Mouse (Mus musculus) left cerebral cortex, adult 2 months (tissue): Measurements from ENCODE around the gene Snx33. TPM values are rescaled to one million over a fixed set of nuclear protein-coding genes. Genes with fewer than 3 reads are reported as not detected.
A peak's percentile ranks its signal among the peaks of the same experiment; 100 is the strongest.
"Not testable (repeated sequence)": the region's sequence is repeated elsewhere in the genome, so short reads cannot be mapped to it uniquely, and the experiment has no call there.

ENCODE experiments used
- DNase-seq, 2 experiments: peaks; one replicate each; pipeline ENCODE4 v3.0.0; 2021 to 2022; ENCODE audit warnings: low spot score in 2 of 2, mixed read lengths in 1 of 2; ENCODE audit errors: extremely low spot score in 1 of 2
- H3K27ac ChIP-seq: fragments of 200-600 bp; 2 replicates; pipeline ENCODE4 v1.8.1; 2022
- H3K4me3 ChIP-seq: fragments of 200-600 bp; 2 replicates; pipeline ENCODE4 v1.8.1; 2022
- CTCF ChIP-seq: fragments of 200-600 bp; IDR thresholded peaks from 2 replicates; pipeline ENCODE4 v1.8.1; 2022; ENCODE audit warnings: antibody characterized with exemption, mild to moderate bottlenecking, moderate library complexity
- intact Hi-C: fragments of 180-260 bp; cut with DNase I; formaldehyde crosslinking; loops from one replicate; pipeline ENCODE4 v1.15.1; 2025
- long read RNA-seq, 2 experiments: library from polyadenylated mRNA; stranded (forward); transcript quantifications; one replicate each; pipeline ENCODE4 v2.0.0; 2021; ENCODE audit warnings: borderline mapping rate in 2 of 2
- total RNA-seq, 2 experiments: library from RNA; stranded (reverse); gene quantifications; 2 replicates each; pipeline ENCODE4 v1.2.3; 2021

Gene Snx33
- 1 to 10 TPM; 5.8 to 7.3 TPM for total RNA-seq
- long read RNA-seq, experiment 1, full-length matches to known transcripts, result 7 of 7 reads
- long read RNA-seq, experiment 1, partial matches to known transcripts, result 0 of 7 reads
- long read RNA-seq, experiment 1, other reads (novel, unspliced or antisense), result 0 of 7 reads
- long read RNA-seq, experiment 2, full-length matches to known transcripts, result 8 of 9 reads
- long read RNA-seq, experiment 2, partial matches to known transcripts, result 0 of 9 reads
- long read RNA-seq, experiment 2, other reads (novel, unspliced or antisense), result 1 of 9 reads

- peak; percentile 86 to 91 for DNase-seq
- intact Hi-C loops, result loop anchor here (1.0 kb wide), 2 partner anchors 37 to 203 kb away; no protein-coding TSS in a partner anchor
- H3K27ac ChIP-seq, result peak within 1 kb of the TSS; percentile 80
- H3K4me3 ChIP-seq, result peak within 1 kb of the TSS; percentile 65
- TF ChIP-seq CTCF, result peak; percentile 80
Observed at GRCm38 (mm10) chr9:56928041-56928811, at the start of gene Snx33. Gene Snx33, minus strand, starts transcription at chr9:56928371.

GRCm38 (mm10) chr9:56975199-56975598, 47.0 kb upstream of the Snx33 start:
- DNase-seq, result no peak
- intact Hi-C loops, result no loop called here
- Histone ChIP-seq H3K27ac (no peak overlapping the region), H3K4me3 (no peak overlapping the region)
- no peak for TF ChIP-seq CTCF

DNA sequence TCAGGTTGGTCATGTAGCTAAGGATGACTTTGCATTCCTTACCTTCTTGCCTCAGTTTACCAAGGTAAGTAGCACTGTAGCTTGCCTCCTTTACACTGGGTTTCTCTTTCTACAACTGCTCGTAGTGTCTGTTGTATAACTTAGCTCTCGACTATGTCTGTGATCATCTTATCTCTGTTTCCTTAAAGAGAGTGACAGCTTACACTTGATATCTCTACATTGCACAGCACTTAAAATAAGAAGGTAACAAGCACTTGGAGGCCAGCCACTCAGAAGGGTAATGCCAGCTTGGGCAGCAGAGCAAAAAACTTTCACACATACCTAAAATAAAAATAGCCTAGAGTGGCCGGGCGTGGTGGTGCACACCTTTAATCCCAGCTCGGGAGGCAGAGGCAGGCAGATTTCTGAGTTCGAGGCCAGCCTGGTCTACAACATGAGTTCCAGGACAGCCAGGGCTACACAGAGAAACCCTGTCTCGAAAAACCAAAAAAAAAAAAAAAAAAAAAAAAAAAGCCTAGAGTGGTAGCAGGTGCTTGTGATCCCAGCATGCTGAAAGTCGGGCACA, 45.9 kb upstream of the Snx33 start:
- Histone ChIP-seq H3K27ac (no peak overlapping the region), H3K4me3 (no peak overlapping the region)
- no peak for TF ChIP-seq CTCF
- no peak for DNase-seq
- intact Hi-C loops, result no loop called here

DNA sequence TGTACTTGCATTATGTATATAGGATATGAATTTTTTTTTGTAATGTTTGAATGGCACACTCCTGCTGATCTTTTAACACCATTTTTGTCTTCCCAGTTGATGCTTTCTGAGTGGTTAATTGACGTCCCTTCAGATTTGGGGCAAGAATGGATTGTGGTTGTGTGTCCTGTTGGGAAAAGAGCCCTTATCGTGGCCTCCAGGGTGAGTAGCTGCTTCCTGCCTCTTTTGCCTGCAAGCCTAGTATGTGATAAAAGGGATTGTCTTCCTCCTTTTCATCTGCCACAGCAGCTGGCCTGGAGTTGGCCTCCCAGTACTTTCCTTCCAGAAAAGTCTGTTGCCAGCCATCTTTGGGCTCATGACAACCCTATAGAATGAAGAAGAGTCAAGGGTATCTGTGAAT, 42.0 kb upstream of the Snx33 start:
- DNase-seq, result no peak
- no peak for TF ChIP-seq CTCF
- Histone ChIP-seq H3K4me3 (no peak overlapping the region), H3K27ac (no peak overlapping the region)
- intact Hi-C loops, result no loop called here

GRCm38 (mm10) chr9:56961591-56961990, 33.4 kb upstream of the Snx33 start:
- Histone ChIP-seq H3K27ac (no peak overlapping the region), H3K4me3 (no peak overlapping the region)
- DNase-seq, result no peak
- intact Hi-C loops, result no loop called here
- TF ChIP-seq CTCF, result no peak; the same call in none of the 2 replicates

DNA sequence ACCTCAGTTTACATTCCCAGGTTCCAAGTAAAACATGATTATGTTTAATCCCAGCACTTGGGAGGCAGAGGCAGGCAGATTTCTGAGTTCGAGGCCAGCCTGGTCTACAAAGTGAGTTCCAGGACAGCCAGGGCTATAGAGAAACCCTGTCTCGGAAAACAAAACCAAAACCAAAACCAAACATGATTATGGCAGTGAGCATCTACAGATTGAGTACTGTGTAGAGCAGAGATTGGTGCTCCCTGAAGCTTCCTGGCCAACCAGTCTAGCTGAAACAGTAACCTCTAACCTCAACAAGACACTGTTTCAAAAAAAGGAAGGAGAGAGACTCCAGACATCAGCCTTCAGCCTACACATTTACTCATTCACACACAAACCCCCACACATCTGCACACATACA, 30.5 kb upstream of the Snx33 start:
- intact Hi-C loops, result no loop called here
- no peak for TF ChIP-seq CTCF

GRCm38 (mm10) chr9:56956966-56957675, 28.9 kb upstream of the Snx33 start:
- no peak for TF ChIP-seq CTCF
- Histone ChIP-seq H3K27ac (no peak overlapping the region), H3K4me3 (no peak overlapping the region)
- intact Hi-C loops, result no loop called here
- no peak for DNase-seq

More for the DNA sequence above, 30.5 kb upstream of the Snx33 start:
- H3K4me3 ChIP-seq, result no peak overlapping the region
- H3K27ac ChIP-seq, result no peak overlapping the region
- DNase-seq, result no peak

GRCm38 (mm10) chr9:56953562-56953961, 25.4 kb upstream of the Snx33 start:
- Histone ChIP-seq H3K4me3 (no peak overlapping the region), H3K27ac (no peak overlapping the region)
- intact Hi-C loops, result loop anchor here (5.0 kb wide), 1 partner anchor 79 kb away; no protein-coding TSS in a partner anchor
- no peak; the same call in 1 of the 2 replicates for TF ChIP-seq CTCF
- DNase-seq, result no peak

DNA sequence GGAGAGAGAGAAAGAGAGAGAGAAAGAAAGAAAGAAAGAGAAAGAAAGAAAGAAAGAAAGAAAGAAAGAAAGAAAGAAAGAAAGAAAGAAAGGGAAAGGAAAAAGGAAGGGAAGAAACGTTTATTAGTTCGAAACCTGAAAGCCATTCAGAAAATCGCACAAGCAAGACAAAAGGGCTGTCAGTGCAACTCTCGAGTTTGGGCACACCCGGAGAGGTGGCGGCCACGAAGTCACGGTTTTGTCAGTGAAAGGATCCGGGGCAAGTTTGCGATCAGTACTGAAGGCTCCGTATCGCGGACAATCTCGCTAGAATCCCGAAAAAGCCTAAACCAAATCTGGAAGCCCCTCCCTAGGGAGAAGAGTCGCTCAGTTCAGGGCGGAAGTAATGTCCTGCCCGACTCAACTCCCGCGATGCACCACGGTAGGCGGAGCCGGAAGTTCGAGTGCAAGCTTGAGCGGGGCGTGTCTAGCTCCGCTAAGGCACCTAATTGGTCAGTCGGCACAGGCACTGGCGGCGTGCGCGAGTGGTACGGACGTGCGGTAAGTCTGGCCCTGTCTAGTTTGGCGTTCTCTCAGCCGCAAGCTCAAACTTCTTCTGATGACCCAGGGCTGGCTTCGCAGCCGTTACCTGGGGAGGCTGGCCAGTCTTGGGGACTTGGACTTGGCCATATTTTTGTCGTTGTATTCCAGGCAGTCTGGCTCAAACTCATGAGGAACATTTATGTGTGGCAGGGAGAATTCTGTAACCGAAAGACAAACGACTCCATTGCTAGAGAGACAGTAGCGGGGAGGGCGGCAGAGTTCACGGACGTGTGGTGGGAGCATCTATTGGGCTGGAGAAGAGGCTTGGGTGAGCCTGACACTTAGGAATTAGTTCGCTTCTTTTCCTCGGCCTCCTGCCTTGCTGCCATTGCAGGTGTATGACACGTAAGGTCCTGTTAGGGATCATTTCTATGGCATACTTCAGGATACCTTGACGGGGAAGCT, 22.5 kb upstream of the Snx33 start, which contains the start of gene Snupn:
Gene Snupn (plus strand): TSS at position 465 of the 987 bp plus-strand sequence.
- Histone ChIP-seq H3K27ac (peak within 1 kb of the TSS; percentile 91), H3K4me3 (peak within 1 kb of the TSS; percentile 56)
- peak; percentile 94 to 96 for DNase-seq
- intact Hi-C loops, result loop anchor here (1.0 to 5.0 kb wide), 4 partner anchors 44 to 180 kb away; partner anchors contain the start of genes Man2c1, Ptpn9 and Sin3a
- no peak for TF ChIP-seq CTCF

GRCm38 (mm10) chr9:56949767-56950166, 21.6 kb upstream of the Snx33 start:
- Histone ChIP-seq H3K4me3 (0 out of 2 replicates have a peak overlapping the region, but pooled peaks have one; percentile 21), H3K27ac (no peak overlapping the region)
- TF ChIP-seq CTCF, result no peak
- intact Hi-C loops, result loop anchor here (1.0 to 5.0 kb wide), 4 partner anchors 45 to 181 kb away; partner anchors contain the start of genes Man2c1, Ptpn9 and Sin3a
- DNase-seq, result no peak

DNA sequence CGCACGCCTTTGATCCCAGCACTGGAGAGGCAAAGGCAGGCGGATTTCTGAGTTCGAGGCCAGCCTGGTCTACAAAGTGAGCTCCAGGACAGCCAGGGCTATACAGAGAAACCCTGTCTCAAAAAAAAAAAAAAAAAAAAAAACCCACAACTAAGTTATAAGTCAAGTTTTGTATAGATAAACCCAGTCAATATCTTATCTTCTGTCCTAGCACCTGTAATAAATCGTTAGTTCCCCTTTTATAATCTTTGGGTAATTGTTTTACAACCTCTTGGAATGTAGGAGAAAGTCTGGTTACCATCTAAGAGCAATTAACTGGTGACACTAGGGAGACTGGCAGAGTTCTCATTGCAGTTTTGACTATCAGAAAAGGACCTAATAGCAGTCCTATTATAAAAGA, 20.5 kb upstream of the Snx33 start:
- H3K4me3 ChIP-seq, intact Hi-C loops, DNase-seq: not testable (repeated sequence)

More for the DNA sequence above, 20.5 kb upstream of the Snx33 start:
- not testable (repeated sequence) for H3K27ac ChIP-seq
